Mouse (Mus musculus): ENCODE measurements at regions not wholly inside any gene's neighbourhood (a gene's known extent, or its start where the extent isn't known, plus 50 kb on each side); places are given as distances from the start of the nearest gene placed in this dataset.

DNA sequence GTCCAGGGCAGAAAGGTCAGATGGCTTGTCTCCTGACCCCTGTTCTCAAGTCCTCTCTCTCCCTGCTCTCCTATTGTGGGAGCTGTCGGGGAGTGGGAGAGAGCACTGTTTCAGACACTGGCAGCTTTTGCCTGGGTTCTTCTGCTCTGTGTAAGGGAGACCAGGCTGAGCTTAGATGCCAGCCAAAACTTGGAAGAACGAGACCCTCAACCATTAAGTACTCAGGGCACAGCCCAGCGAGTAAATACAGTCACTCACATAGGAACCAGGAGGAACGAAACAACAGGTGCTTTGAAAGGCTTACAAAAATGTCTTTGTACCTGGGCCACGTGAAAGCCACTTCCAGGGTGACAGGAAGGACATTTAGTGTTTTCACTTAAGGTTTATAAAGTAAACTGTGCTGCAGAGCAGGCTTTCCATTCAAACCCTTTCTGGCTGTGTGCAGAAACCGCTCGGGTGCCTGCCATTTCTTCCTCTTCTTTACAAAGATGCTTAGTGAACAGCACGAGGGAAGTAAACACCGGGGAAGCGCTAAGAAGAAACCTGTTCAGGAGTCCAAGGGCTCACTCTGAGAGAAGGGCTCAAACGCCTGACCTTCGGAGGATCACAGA is 72.6 kb upstream of the Bach2 start:
- TF ChIP-seq CTCF (IDR thresholded peaks at IDR 0.05; ENCODE audit: insufficient read depth, low read depth, low read length) (no peak), POLR2A (IDR thresholded peaks at IDR 0.05; ENCODE audit: insufficient read depth, low read depth, low read length) (no peak)

All from olfactory bulb, adult 2 months (tissue).